Mouse (Mus musculus) layer of hippocampus, postnatal 25 days (tissue): ENCODE data around the gene Cd44. TPM values are rescaled to one million over a fixed set of nuclear protein-coding genes. Genes with fewer than 3 reads are reported as not detected.
A peak's percentile ranks its signal among the peaks of the same experiment; 100 is the strongest.

Source experiments
- DNase-seq, 2 experiments: peaks; one replicate each; pipeline ENCODE4 v3.0.0; 2022; ENCODE audit warnings: mixed read lengths in 2 of 2, low spot score in 1 of 2; ENCODE audit errors: extremely low spot score in 1 of 2
- total RNA-seq, 2 experiments: library from RNA; stranded (reverse); gene quantifications; 2 replicates each; pipeline ENCODE4 v1.2.3; 2021

Cd44 gene
- total RNA-seq, 2 experiments from 2014 or later, result 3.7 to 4.0 TPM

- DNase-seq, result no peak
Observed at GRCm38 (mm10) chr2:102827841-102828240, 73.6 kb downstream of the Cd44 start.

GRCm38 (mm10) chr2:102825961-102826633 lies 75.4 kb downstream of the Cd44 start:
- no peak for DNase-seq

DNA sequence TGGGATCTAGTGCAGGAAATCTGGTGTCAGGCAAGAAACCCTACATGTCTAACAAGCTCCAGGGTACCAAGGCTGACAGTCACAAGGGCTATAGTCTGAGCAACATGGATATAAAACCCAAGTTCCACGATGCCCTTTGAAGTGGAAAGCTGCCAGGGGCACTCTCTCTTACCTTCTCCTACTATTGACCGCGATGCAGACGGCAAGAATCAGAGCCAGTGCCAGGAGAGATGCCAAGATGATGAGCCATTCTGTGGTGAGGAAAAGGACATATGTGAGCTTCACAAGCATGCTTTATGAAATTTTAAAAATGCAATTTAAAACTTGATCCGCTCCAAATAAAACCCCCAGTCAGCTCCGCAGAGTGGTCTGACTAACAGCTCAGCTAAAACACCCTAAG lies 79.4 kb downstream of the Cd44 start:
- DNase-seq, result no peak

GRCm38 (mm10) chr2:102820790-102821189 lies 80.7 kb downstream of the Cd44 start:
- DNase-seq, result no peak

DNA sequence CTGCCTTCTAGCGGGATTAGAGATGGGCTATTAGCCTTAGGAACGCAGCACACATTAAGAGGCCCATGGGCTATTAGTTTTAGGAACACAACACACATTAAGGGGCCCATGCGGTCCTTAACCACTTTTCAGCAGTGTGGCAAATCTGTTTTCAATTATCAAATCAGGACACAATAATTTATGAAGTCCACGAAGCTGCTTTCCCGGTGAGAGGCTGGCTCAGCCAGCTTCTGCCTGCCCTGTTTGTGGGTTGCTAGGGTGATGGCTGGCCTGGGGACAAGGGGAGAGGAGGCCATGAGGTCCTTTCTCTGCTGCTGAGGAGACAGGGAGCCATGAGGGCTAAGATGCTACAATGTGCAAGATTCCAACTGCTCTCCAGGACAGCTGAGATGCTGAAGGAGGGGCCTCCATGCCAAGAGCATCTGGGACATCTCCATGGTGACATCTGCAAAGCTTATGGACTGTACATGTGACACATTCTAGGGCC lies 81.2 kb downstream of the Cd44 start:
- DNase-seq, result peak in 1 of 2 experiments; percentile 18

DNA sequence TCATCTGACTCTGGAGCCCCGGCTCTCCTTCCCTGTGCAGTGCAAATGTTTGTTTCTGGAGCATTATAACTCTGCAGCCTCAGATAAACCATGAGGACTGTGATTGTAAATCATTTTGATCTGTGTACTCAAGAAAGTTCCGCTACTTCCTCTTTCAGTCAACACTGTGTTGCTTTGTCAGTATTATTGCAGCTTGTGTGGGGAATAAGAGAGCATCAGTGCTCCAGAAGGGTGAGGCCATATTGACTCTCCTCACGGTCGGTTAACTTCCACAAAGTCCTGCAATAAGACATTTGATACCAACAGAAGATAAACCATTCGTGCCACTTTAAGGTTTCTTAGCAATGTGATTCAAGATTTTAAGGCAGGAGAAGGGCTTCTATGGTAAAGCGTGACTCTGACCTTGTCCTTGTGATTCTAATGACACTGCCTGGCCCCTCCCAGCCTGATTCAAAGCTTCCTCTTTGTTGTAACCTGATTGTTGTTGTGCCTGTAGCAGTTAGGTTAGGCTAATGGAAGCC lies 86.1 kb downstream of the Cd44 start:
- no peak for DNase-seq

DNA sequence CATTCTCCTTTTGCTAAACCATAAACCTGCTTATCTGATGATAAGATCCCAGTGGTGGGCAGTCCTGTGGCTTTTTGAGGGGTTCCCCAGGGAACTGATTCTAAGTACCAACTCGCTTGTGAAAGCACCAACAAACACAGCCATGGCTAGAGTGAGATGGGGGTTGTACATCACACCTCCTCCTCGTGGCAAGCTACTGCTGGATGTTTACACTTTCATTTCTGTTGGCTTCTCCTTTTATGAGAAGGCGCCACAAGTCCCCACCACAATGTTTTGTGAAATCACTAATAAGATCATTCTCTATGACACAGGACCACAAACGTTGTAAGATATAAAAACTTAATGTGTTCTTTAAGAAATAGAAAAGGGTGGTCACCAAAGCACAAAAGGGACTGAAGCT lies 88.7 kb downstream of the Cd44 start:
- no peak for DNase-seq

DNA sequence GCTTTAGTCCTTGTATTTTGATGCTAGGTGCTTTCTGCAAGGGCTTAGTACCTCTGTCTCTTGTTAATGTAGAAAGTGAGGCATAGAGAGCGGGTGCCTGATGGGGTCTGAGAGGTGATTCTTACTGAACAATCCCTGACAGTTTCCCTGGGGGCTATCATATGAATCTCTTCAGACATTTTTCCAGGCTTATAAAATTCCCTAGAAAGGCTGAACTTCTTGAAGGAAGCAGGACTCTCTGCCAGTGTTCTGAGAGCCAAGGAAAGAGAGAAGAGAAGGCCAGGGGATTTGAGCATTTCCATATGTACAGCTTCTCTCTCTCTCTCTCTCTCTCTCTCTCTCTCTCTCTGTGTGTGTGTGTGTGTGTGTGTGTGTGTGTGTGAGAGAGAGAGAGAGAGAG lies 92.0 kb downstream of the Cd44 start:
- DNase-seq, result no peak

- no peak for DNase-seq
Observed at GRCm38 (mm10) chr2:102807633-102808032, 93.8 kb downstream of the Cd44 start.

- no peak for DNase-seq
Observed at GRCm38 (mm10) chr2:102805761-102806496, 95.5 kb downstream of the Cd44 start.

DNA sequence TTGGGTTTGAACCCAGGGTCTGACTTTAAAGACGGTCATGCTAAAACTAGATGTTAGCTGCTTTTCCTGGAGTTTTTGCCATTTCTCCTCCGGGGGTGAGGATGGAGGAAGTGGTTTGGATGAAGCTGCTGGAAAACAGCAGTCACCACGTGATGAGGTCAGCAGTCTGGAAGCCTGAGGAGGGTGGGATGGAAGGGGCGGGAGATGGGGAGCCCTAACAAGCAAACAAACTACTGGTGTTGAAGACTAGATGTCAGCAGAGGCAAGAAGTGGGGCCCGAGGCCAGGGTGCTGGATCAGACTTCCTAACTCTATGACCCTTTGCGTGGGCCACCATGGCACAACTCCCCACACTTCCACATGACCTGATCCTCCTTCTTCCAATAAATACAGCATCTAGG lies 96.2 kb downstream of the Cd44 start:
- DNase-seq, result no peak

DNA sequence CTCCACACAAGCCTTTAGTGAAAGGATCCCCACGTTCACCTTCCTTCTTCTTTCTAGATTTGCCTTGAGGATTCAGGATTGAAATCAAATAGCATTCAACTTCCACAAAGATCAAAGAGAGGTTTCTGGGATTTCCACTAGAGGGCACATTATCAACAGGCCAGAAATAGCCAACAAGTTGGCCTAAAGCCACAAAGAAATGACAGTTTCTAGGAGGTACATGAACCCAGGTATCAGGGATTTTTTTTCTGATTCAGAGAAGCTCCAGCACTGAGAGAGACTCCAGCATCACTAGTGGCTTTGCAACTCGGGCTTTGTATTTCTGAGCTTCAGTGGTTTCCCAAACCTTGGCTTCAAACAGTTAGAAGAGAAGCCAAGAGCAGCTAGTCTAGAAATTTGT lies 97.4 kb downstream of the Cd44 start:
- no peak for DNase-seq

- no peak for DNase-seq
Observed at GRCm38 (mm10) chr2:102801899-102802298, 99.6 kb downstream of the Cd44 start.

DNA sequence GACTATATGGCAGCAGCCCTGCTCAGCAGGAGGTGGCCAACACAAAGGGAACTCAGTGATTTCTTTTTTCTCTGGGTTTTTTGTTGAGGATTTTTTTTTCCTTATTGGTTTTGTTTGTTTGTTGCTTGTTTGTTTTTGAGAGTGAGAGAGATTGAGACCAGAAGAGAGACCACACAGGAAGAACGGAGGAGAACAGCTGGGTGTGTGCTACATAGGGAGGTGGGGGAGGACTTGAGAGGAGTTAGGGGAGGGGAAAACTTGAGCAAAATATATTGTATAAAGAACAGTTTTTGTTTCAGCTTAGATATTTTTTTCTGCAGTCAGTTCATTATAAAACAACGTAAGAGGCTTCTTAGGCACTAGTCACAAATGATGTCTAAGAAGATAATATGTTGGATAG lies 103.3 kb downstream of the Cd44 start:
- DNase-seq, result no peak

DNA sequence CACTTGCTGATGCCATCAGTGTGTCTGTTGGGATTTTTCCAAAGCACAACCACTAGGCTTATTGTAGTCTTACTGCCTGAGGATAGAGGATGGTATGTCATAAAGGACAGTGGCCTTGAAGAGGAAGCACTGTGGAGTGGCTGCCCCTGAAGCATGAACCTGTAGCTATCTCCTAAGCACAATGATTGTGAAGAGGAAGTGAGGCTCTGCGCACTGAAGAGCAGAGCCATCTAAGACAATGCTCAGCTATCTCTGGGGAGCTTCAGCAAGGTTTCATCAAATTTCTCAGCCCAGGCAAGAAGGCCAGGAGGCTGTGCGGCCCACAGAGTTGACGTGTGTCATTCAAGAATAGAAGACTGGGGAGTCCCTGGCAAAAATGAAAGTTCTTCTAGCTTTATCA lies 106.4 kb downstream of the Cd44 start:
- no peak for DNase-seq

DNA sequence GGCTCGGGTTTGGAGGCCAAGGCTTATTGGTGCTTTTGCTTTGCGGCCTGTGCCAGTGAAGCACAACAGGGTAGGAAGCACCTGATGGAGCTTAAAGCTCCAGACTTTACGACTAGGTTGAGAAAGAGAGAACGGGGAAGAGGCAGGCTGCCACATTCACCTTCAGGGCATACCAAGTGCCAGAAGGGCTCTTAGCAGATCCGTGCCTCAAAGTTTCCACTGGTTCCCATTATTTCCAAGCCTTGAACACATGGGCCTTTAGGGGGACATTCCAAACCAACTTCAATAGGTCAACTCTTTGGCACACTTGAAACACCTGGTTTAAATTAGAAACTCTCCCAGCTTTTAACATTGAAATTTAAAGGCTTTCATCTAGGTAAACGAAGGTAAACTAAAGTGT lies 108.7 kb downstream of the Cd44 start:
- no peak for DNase-seq

GRCm38 (mm10) chr2:102791641-102792040 lies 109.8 kb downstream of the Cd44 start:
- DNase-seq, result no peak

- DNase-seq, result no peak
Observed at GRCm38 (mm10) chr2:102785696-102786095, 115.8 kb downstream of the Cd44 start.

DNA sequence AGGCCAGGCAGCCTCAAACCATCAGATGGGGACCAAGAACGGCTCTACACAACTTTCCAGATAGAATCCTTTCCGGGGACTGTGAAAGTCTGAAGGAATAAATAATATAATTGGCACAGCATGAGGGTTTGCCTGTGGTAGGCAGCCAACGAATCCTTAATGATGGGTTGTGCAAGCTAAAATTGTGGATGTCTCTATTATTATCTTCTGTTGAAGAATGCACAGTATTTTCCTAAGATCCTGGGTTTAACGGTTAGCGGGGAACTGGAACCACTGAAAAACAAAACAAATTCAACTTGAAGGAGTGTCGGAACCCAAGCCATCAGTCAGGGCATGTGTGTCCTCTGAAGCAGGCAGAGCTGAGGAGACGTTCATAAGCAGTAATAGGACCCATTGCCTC lies 118.7 kb downstream of the Cd44 start:
- DNase-seq, result no peak

DNA sequence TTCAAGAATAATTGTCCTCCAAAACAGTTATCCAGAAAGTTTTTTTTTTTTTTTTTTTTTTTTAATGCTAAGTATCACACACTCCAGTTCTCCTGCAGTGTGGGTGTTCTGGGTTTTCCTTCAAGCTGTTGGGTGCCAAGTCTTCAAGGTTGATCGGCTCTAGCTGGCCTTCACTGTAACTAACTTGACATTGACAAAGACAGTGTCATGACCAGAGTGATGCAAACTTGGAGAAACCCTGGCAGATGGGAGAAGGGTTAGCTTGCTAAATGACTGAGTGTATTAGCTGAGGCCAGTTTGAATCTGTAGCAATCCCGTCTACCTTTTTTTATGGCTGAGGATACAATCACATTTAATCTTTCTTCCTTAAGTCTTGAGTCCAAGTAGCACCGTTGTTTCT lies 123.3 kb downstream of the Cd44 start:
- DNase-seq, result no peak

DNA sequence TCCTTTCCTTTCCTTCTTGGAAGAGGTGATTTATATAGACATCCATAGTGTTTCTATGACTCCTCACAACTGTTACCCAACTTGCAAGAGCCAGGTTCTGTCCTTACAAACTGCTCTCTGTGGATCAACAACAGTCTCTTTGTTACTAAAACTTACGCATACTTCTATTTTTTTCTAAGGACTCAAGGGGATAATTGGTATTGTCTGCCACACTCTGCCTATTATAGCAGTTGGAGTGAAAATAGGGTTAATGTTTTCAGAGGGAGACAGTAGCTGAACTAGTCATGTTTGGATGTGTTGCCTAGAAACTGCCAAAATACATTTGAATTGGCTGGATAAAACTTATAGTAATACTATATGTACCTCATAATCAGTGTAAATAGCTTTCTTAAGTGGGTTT lies 125.9 kb downstream of the Cd44 start:
- DNase-seq, result no peak

DNA sequence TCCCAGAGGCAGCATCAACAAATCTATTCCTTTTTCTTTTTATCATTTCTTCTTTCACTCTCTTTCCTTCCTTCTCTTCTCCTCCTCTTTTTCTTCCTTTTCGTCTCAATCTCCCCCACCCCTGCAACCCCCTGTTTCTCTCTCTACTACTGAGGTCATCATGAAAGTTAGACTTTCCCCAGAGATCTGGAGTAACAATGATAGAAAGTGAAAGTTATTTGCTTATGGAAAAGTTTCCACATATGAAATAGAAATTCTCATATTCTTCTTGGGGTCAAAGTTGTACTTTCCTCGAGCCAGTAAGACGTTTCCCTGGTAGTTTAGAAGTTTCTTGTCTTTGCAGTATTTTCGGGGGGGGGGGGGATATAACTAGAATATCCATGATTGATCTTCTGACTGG lies 126.8 kb downstream of the Cd44 start:
- no peak for DNase-seq
